Mouse (Mus musculus) heart, postnatal 0 days (tissue): ENCODE measurements around the gene Rbm28.

Experiments
- CTCF ChIP-seq: IDR thresholded peaks from 2 replicates; pipeline ENCODE4 v1.5.1; 2016; ENCODE audit warnings: antibody characterized with exemption, control low read depth, low read depth
- EP300 ChIP-seq: IDR thresholded peaks from 2 replicates; pipeline ENCODE4 v1.6.1; 2016; ENCODE audit warnings: antibody characterized with exemption, low read depth

DNA sequence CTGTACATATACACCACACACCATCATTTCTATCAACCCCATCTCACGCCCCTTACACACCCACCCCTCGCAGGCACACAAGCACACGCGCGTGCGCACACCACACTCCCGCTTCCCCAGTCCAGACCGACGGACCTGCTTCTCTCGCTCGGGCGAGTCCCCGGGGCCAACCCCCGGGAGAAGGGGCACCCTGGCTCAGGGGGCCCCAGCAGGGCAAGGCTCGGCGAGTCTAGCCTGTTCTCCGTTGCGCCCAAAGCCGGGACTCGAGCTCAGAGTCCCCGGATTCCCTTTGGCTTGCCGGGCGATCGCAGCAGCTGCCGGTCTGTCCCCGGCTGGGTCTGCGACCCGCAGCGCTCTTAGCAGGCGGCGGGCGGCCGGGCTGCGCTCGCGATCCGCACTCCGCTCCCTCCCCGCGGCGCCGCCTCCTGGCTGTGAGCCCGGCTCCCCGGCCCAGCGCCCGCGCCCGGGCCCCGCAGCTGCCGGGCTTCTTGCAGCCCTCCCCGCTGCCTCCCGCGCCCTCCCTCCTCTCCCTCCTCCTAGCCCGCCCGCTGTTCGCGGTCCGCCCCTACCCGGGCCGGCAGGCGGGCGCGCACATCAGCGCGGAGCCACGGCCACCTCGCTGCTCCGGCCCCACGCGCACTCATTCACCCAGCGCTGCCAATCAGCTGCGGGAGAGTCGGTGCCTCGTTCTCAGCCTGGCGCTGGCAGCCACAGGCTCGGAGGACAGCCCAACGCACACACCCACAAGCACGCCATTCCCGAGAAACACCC lies 14.3 kb upstream of the Rbm28 start, which contains the start of gene Prrt4:
- TF ChIP-seq CTCF (no peak), EP300 (no peak)
